Mouse (Mus musculus): ENCODE measurements around the gene Tmbim4. TPM values are rescaled to one million over a fixed set of nuclear protein-coding genes. Genes with fewer than 3 reads are reported as not detected.

Gene Tmbim4
- polyA plus RNA-seq, 1 experiment from 2014 or later, result 101 TPM

DNA sequence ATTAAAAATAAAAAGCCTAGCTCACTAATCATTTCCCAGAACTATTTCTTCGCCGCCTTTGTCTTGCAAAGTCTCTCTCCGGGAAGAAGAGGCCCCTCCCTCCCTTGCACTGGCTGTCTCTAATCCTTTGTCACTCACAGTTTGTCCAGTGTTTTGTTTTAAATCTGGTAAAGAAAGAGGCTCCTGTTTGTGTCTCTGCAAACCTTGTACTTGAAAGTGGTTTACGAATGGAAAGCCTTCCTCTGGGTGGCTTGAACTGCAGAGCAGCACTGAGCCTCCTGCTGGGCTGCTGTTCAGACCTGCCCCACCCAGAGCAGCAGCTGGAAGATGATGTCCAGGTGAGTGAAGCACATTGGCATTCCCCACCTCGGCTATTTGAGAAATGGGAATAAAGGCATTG, 30.1 kb upstream of the Tmbim4 start:
- WGBS, result 17% methylated on average over 5 of the region's 5 CpGs
- H3K36me3 ChIP-seq, result no peaks in the 10 kb centered on the region
- ATAC-seq (ENCODE audit: low FRiP score, low read depth), result no peak

DNA sequence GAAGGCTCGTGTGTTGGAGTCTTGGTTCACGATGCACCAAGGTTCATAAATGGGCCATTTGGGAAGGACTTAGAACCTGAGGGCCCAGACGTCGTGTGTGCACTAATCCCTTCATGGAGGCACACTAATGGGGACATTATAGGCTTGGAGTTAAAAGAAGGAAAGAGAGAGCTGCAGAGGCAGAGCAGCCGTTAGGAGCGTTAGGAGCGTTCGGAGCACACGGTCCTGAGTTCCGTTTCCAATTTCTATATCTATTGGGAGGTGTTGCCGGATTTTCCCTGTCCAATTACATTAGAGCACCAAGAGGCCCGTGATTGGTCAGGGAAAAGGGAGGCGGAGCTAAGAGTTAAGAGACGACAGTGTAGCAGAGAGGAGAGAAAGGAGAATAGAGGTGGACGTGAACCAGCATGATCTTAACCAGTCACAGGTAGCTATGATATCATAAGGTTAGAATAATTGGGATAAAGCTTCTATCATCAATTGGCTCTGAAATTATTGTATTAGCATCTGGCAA, 27.1 kb upstream of the Tmbim4 start:
- Histone ChIP-seq H3K4me3 (no peak overlapping the region), H3K4me1 (replicated peaks) (no peaks in the 10 kb centered on the region), H3K27ac (replicated peaks) (no peak overlapping the region), H3K36me3 (no peaks in the 10 kb centered on the region), H3K27me3 (no peaks in the 10 kb centered on the region), H3K4me2 (no peak overlapping the region), H3K9me3 (no peaks in the 10 kb centered on the region), H3K9ac (no peak overlapping the region)
- WGBS, result 89% methylated on average over 15 of the region's 15 CpGs
- no peak for ATAC-seq (ENCODE audit: low FRiP score, low read depth)

More for the DNA sequence above, 30.1 kb upstream of the Tmbim4 start:
- Histone ChIP-seq H3K9ac (no peak overlapping the region), H3K9me3 (no peaks in the 10 kb centered on the region), H3K4me3 (no peak overlapping the region), H3K4me2 (no peak overlapping the region), H3K27me3 (no peaks in the 10 kb centered on the region), H3K4me1 (replicated peaks) (no peaks in the 10 kb centered on the region), H3K27ac (replicated peaks) (no peak overlapping the region)

GRCm38 (mm10) chr10:120182887-120183286, 18.5 kb upstream of the Tmbim4 start:
- no peaks in the 10 kb centered on the region for H3K27me3 ChIP-seq
- H3K36me3 ChIP-seq, result no peaks in the 10 kb centered on the region
- no peaks in the 10 kb centered on the region for H3K9me3 ChIP-seq
- no peaks in the 10 kb centered on the region for H3K4me1 ChIP-seq (replicated peaks)
- no peak overlapping the region for H3K27ac ChIP-seq (replicated peaks)
- no peak overlapping the region for H3K4me2 ChIP-seq
- 96% methylated on average over 1 of the region's 1 CpGs for WGBS
- no peak for ATAC-seq (ENCODE audit: low FRiP score, low read depth)
- no peak overlapping the region for H3K9ac ChIP-seq
- H3K4me3 ChIP-seq, result no peak overlapping the region

DNA sequence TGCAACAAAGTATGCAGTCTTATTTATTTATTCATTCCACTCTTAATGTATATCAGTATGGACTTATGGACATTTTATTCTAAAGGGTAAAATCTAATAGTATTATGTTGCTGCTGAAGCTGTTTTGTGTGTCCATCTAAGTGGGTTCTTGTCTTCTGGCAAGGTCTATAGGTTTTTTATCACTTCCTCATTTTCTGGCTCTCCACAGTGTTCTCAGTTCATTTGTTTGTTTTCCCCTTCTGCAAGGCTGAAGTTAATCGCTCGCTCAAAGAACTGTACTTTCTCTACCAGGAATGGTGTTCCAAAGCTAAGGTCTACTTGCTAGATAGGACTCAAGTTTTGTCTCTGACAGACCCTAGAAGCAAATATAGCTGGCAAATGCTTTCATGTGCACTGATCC, 18.0 kb upstream of the Tmbim4 start:
- no peak overlapping the region for H3K27ac ChIP-seq (replicated peaks)
- no peak overlapping the region for H3K4me3 ChIP-seq
- WGBS, result 85% methylated on average over 2 of the region's 2 CpGs
- H3K9me3 ChIP-seq, result no peaks in the 10 kb centered on the region
- ATAC-seq (ENCODE audit: low FRiP score, low read depth), result no peak
- H3K27me3 ChIP-seq, result no peaks in the 10 kb centered on the region
- no peaks in the 10 kb centered on the region for H3K4me1 ChIP-seq (replicated peaks)
- no peaks in the 10 kb centered on the region for H3K36me3 ChIP-seq
- no peak overlapping the region for H3K9ac ChIP-seq
- no peak overlapping the region for H3K4me2 ChIP-seq

DNA sequence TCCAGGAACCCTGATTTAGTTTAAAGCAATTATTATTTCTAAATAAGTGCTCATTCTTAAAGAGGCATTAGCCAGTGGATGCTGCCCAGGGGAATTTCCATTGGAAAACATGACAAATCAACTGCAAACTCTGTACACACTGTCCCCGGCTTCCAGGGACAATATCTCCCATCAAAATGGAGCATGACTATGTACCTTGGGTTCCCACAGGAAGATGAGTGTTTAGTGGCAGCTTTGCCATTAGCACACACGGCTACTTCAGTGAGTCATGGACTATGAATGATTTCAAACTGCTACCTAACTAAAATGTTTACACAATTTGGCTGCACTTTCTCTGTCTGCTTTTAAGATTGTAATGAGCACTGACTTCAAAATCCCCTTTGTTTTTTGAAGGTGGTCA, 12.9 kb upstream of the Tmbim4 start:
- no peaks in the 10 kb centered on the region for H3K9me3 ChIP-seq
- WGBS, result 71% methylated on average over 2 of the region's 2 CpGs
- H3K4me1 ChIP-seq (replicated peaks), result peaks cover 6% of the 10 kb centered on the region; the same call in 1 of the 2 replicates
- no peak overlapping the region for H3K9ac ChIP-seq
- no peak overlapping the region for H3K4me2 ChIP-seq
- ATAC-seq (ENCODE audit: low FRiP score, low read depth), result no peak
- H3K4me3 ChIP-seq, result no peak overlapping the region
- no peaks in the 10 kb centered on the region for H3K36me3 ChIP-seq
- H3K27me3 ChIP-seq, result no peaks in the 10 kb centered on the region
- H3K27ac ChIP-seq (replicated peaks), result no peak overlapping the region

- no peak overlapping the region for H3K9ac ChIP-seq
These were observed 12.1 kb upstream of the Tmbim4 start for GRCm38 (mm10) chr10:120189276-120189675.

GRCm38 (mm10) chr10:120189782-120190181, 11.6 kb upstream of the Tmbim4 start:
- Histone ChIP-seq H3K36me3 (no peaks in the 10 kb centered on the region), H3K9ac (no peak overlapping the region), H3K27ac (replicated peaks) (no peak overlapping the region), H3K4me1 (replicated peaks) (peaks cover 6% of the 10 kb centered on the region; the same call in 1 of the 2 replicates), H3K4me3 (no peak overlapping the region), H3K4me2 (no peak overlapping the region), H3K9me3 (no peaks in the 10 kb centered on the region), H3K27me3 (no peaks in the 10 kb centered on the region)
- no peak for ATAC-seq (ENCODE audit: low FRiP score, low read depth)
- 24% methylated on average over 6 of the region's 6 CpGs for WGBS

More at GRCm38 (mm10) chr10:120189276-120189675, 12.1 kb upstream of the Tmbim4 start:
- Histone ChIP-seq H3K27ac (replicated peaks) (no peak overlapping the region), H3K9me3 (no peaks in the 10 kb centered on the region), H3K27me3 (no peaks in the 10 kb centered on the region), H3K4me3 (no peak overlapping the region), H3K4me2 (no peak overlapping the region), H3K4me1 (replicated peaks) (peaks cover 6% of the 10 kb centered on the region; the same call in 1 of the 2 replicates), H3K36me3 (no peaks in the 10 kb centered on the region)
- ATAC-seq (ENCODE audit: low FRiP score, low read depth), result no peak
- 69% methylated on average over 11 of the region's 11 CpGs for WGBS

- WGBS, result 87% methylated on average over 6 of the region's 6 CpGs
- Histone ChIP-seq H3K4me3 (no peak overlapping the region), H3K9me3 (no peaks in the 10 kb centered on the region), H3K4me1 (replicated peaks) (peaks cover 6% of the 10 kb centered on the region; the same call in 1 of the 2 replicates), H3K9ac (no peak overlapping the region), H3K36me3 (no peaks in the 10 kb centered on the region), H3K4me2 (no peak overlapping the region), H3K27me3 (no peaks in the 10 kb centered on the region), H3K27ac (replicated peaks) (no peak overlapping the region)
- no peak for ATAC-seq (ENCODE audit: low FRiP score, low read depth)
These were observed 10.2 kb upstream of the Tmbim4 start for GRCm38 (mm10) chr10:120191165-120191564.

DNA sequence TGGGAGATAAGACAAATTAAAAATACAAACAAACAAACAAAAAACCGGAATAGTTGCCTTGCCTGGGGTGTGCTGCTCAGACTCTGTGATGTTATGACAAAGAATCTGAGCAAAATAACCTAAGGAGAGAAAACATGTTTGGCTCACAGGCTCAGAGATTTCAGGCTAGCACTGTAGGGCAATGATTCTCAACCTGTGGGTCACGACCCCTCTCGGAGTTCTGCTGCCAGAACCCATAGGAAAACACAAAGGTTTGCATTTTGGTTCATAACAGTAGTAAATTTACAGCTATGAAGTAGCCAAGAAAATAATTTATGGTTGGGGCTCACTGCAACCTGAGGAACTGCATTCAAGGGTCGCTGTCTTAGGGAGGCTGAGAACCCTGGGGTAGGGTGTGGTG, 9.1 kb upstream of the Tmbim4 start:
- no peaks in the 10 kb centered on the region for H3K9me3 ChIP-seq
- no peak overlapping the region for H3K27ac ChIP-seq (replicated peaks)
- no peak overlapping the region for H3K4me3 ChIP-seq
- WGBS, result 98% methylated on average over 4 of the region's 4 CpGs
- no peaks in the 10 kb centered on the region for H3K27me3 ChIP-seq
- H3K4me2 ChIP-seq, result no peak overlapping the region
- H3K36me3 ChIP-seq, result no peaks in the 10 kb centered on the region
- no peak for ATAC-seq (ENCODE audit: low FRiP score, low read depth)
- H3K9ac ChIP-seq, result no peak overlapping the region
- peaks cover 6% of the 10 kb centered on the region; the same call in 1 of the 2 replicates for H3K4me1 ChIP-seq (replicated peaks)

- H3K9ac ChIP-seq, result no peak overlapping the region
- no peak overlapping the region for H3K27ac ChIP-seq (replicated peaks)
- ATAC-seq (ENCODE audit: low FRiP score, low read depth), result no peak
- WGBS, result 96% methylated on average over 8 of the region's 8 CpGs
- H3K9me3 ChIP-seq, result no peaks in the 10 kb centered on the region
- H3K27me3 ChIP-seq, result no peaks in the 10 kb centered on the region
- peaks cover 6% of the 10 kb centered on the region; the same call in 1 of the 2 replicates for H3K4me1 ChIP-seq (replicated peaks)
- H3K4me3 ChIP-seq, result no peak overlapping the region
- H3K36me3 ChIP-seq, result no peaks in the 10 kb centered on the region
- H3K4me2 ChIP-seq, result no peak overlapping the region
These were observed 8.1 kb upstream of the Tmbim4 start for GRCm38 (mm10) chr10:120193255-120193654.

GRCm38 (mm10) chr10:120197061-120197835, 4.1 kb upstream of the Tmbim4 start:
- Histone ChIP-seq H3K9ac (no peak overlapping the region), H3K36me3 (no peaks in the 10 kb centered on the region), H3K4me1 (replicated peaks) (peaks cover 13% of the 10 kb centered on the region), H3K4me3 (no peak overlapping the region), H3K27me3 (peaks cover 9% of the 10 kb centered on the region), H3K27ac (replicated peaks) (no peak overlapping the region), H3K9me3 (no peaks in the 10 kb centered on the region), H3K4me2 (no peak overlapping the region)
- no peak for ATAC-seq (ENCODE audit: low FRiP score, low read depth)
- WGBS, result 86% methylated on average over 14 of the region's 14 CpGs

DNA sequence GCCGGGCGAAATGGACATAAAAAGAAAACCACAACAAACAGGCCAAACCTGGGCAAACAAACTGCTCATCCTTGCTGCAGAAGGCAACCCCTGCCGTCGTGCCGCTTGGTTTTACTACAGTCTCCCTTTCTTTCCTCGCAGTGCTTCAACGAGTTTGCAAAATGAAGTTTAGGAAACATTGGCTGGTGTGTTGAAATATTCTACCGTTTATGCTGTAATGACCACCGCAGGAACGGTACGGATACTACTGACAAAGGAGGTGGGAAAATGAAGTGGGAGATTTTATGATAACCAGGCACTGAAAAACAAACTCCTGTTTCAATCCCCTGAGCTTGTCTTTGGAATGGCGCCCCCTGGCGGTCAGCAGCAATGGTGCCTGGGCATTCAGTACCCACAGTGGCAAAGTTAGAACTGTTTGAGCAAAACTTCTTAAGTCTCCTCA, 592 bp downstream of the Tmbim4 start, which contains the start of gene Irak3:
Gene Irak3 (minus strand): TSS at position 170 of the 442 bp plus-strand sequence.
- Histone ChIP-seq H3K4me1 (replicated peaks) (peaks cover 13% of the 10 kb centered on the region), H3K27ac (replicated peaks) (no peak within 1 kb of the TSS), H3K4me3 (peak within 1 kb of the TSS; percentile 44), H3K27me3 (peaks cover 9% of the 10 kb centered on the region), H3K36me3 (no peaks in the 10 kb centered on the region), H3K4me2 (peak within 1 kb of the TSS; percentile 85), H3K9me3 (no peaks in the 10 kb centered on the region), H3K9ac (peak within 1 kb of the TSS; percentile 39)
- WGBS, result 2% methylated on average over 13 of the region's 13 CpGs
- ATAC-seq (ENCODE audit: low FRiP score, low read depth), result no peak

Data from hindbrain, embryonic 15.5 days (tissue).